Mouse (Mus musculus) forelimb bud, embryonic 11.5 days (tissue): ENCODE measurements around the gene Chga.

Source experiments
- DNase-seq: peaks from one replicate; pipeline ENCODE4 v3.0.0-alpha.2; 2012; ENCODE audit warnings: low read depth, low spot score

Gene Chga

GRCm38 (mm10) chr12:102599801-102600200, 45.0 kb downstream of the Chga start:
- no peak for DNase-seq

GRCm38 (mm10) chr12:102600345-102600744, 45.6 kb downstream of the Chga start:
- DNase-seq, result no peak

GRCm38 (mm10) chr12:102601847-102602246, 47.1 kb downstream of the Chga start:
- no peak for DNase-seq

GRCm38 (mm10) chr12:102602255-102603041, 47.7 kb downstream of the Chga start:
- DNase-seq, result no peak

GRCm38 (mm10) chr12:102605607-102606006, 50.8 kb downstream of the Chga start:
- no peak for DNase-seq

- no peak for DNase-seq
Measured at GRCm38 (mm10) chr12:102607066-102607465, 52.3 kb downstream of the Chga start.

GRCm38 (mm10) chr12:102607808-102608517, 53.2 kb downstream of the Chga start:
- no peak for DNase-seq

GRCm38 (mm10) chr12:102610927-102611326, 56.2 kb downstream of the Chga start:
- no peak for DNase-seq

- DNase-seq, result no peak
Measured at GRCm38 (mm10) chr12:102612431-102612830, 57.7 kb downstream of the Chga start.

GRCm38 (mm10) chr12:102613411-102613810, 58.6 kb downstream of the Chga start:
- DNase-seq, result no peak
